Mouse (Mus musculus) midbrain, embryonic 10.5 days (tissue): ENCODE data around the gene Akp3. TPM values are rescaled to one million over a fixed set of nuclear protein-coding genes. Genes with fewer than 3 reads are reported as not detected.

ENCODE experiments used
- DNase-seq: peaks from one replicate; pipeline ENCODE4 v3.0.0-alpha.2; 2017; ENCODE audit warnings: low spot score
- H3K27ac ChIP-seq: fragments of 300-500 bp; sonication (generic); replicated peaks from 2 replicates; pipeline ENCODE4 v1.5.1; 2016; ENCODE audit warnings: mild to moderate bottlenecking
- H3K27me3 ChIP-seq: fragments of 300-500 bp; sonication (generic); 2 replicates; pipeline ENCODE4 v1.6.1; 2016; ENCODE audit warnings: low read depth, mild to moderate bottlenecking; ENCODE audit not compliant: poor library complexity, severe bottlenecking
- H3K36me3 ChIP-seq: fragments of 300-500 bp; sonication (generic); 2 replicates; pipeline ENCODE4 v1.6.1; 2016; ENCODE audit warnings: mild to moderate bottlenecking, moderate library complexity
- H3K4me1 ChIP-seq: fragments of 300-500 bp; sonication (generic); 2 replicates; pipeline ENCODE4 v1.6.1; 2016
- H3K4me3 ChIP-seq: fragments of 300-500 bp; sonication (generic); 2 replicates; pipeline ENCODE4 v1.5.1; 2016; ENCODE audit warnings: mild to moderate bottlenecking, moderate library complexity
- H3K9me3 ChIP-seq: fragments of 300-500 bp; sonication (generic); replicated peaks from 2 replicates; pipeline ENCODE4 v1.6.1; 2016; ENCODE audit warnings: mild to moderate bottlenecking
- WGBS: fragments of 180-500 bp; shearing (Covaris S2); methylation state at CpG from one replicate; pipeline ENCODE4 v1.1.7; 2016; 5-methylcytosine and 5-hydroxymethylcytosine counted together
- polyA plus RNA-seq: library from polyadenylated mRNA; unstranded; fragments of >200 nt; fragmentation: Nextera tagmentation; extraction: Ambion mirVana; gene quantifications from 2 replicates; pipeline ENCODE4 v1.2.1, GENCODE M21; 2016

Gene Akp3
- polyA plus RNA-seq, 1 experiment from 2014 or later: not detected

GRCm38 (mm10) chr1:87114784-87115183, 10.0 kb upstream of the Akp3 start:
- Histone ChIP-seq H3K4me3 (no peak overlapping the region), H3K9me3 (no peaks in the 10 kb centered on the region), H3K36me3 (no peaks in the 10 kb centered on the region), H3K27me3 (no peaks in the 10 kb centered on the region), H3K4me1 (no peaks in the 10 kb centered on the region), H3K27ac (no peak overlapping the region)
- WGBS: 74% methylated on average over 1 of the region's 1 CpGs
- no peak for DNase-seq

DNA sequence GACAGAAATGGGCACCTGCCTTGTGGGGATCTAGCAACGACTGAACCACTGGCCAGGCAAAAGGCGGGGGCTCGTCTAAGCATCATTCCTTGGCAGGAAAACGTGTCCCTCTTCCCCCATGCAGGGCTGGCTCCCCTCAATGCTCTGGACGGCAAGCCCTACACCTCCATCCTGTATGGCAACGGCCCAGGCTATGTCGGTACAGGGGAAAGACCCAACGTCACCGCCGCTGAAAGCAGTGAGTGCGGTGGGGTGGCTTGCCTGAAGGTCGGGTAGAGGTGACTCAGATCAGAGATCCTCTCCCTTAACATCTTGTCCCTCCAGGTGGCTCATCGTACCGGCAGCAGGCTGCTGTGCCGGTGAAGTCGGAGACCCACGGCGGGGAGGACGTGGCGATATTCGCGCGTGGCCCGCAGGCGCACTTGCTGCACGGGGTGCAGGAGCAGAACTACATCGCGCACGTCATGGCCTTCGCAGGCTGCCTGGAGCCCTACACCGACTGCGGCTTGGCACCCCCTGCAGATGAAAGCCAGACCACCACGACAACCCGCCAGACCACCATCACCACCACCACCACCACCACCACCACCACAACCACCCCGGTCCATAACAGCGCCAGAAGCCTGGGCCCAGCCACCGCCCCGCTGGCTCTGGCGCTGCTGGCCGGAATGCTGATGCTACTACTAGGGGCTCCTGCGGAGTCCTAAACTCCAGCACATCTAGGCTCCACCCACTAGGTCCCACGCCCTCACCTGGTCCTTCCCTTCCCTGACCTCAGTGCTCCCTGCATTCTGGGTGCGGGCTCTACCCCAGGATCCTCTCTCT, 2.6 kb downstream of the Akp3 start:
- no peak for DNase-seq
- Histone ChIP-seq H3K9me3 (no peaks in the 10 kb centered on the region), H3K36me3 (no peaks in the 10 kb centered on the region), H3K27me3 (peaks cover 45% of the 10 kb centered on the region), H3K4me1 (peaks cover 20% of the 10 kb centered on the region), H3K27ac (no peak overlapping the region), H3K4me3 (peak overlapping the region; percentile 43)
- 7% methylated on average over 43 of the region's 43 CpGs for WGBS

DNA sequence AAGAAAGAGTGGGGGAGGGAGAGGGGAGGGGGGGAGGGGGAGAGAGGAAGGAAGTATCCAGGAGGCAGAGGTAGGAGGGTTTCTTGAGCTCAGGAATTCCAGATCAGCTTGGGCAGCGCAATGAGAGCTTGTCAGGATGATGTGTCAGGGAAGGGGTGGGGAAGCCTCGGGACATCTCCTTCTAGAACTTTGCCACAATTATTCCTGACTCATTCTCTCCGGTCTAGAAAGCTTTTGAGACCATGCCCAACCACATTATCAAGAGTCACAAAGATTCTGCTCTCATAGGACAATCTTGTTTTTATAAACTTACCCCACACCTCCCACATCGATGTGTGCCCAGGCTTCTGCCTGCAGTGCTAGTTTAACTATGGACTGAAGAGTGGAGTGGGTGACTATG, 7.0 kb downstream of the Akp3 start:
- Histone ChIP-seq H3K27me3 (peaks cover 27% of the 10 kb centered on the region), H3K9me3 (no peaks in the 10 kb centered on the region), H3K4me1 (peaks cover 18% of the 10 kb centered on the region), H3K36me3 (no peaks in the 10 kb centered on the region), H3K27ac (no peak overlapping the region), H3K4me3 (no peak overlapping the region)
- 87% methylated on average over 4 of the region's 4 CpGs for WGBS
- no peak for DNase-seq

DNA sequence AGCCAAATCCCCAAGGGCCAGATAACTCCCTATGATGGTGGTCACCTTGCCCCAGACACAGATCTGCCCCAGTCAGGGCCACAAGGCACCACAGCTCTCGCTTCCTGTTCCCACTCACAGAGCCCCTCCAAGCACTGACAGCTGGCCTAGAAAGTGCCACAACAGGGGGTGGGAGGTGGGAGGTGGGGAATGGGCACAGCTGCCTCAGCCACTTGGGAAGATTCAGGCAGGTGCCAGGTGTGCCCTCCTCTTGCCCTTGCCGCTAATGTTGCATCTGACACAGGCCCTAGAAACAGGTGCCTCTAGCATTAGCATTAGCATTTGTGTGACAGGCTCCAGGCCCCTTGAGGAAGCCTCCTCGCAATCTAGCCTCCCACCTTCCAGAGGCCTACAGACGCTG, 16.8 kb downstream of the Akp3 start:
- H3K27ac ChIP-seq: no peak overlapping the region
- H3K4me3 ChIP-seq: no peak overlapping the region
- H3K4me1 ChIP-seq: peaks cover 7% of the 10 kb centered on the region; the same call in 1 of the 2 replicates
- no peaks in the 10 kb centered on the region for H3K27me3 ChIP-seq
- H3K36me3 ChIP-seq: no peaks in the 10 kb centered on the region
- no peaks in the 10 kb centered on the region for H3K9me3 ChIP-seq
- DNase-seq: no peak
- 88% methylated on average over 4 of the region's 4 CpGs for WGBS

DNA sequence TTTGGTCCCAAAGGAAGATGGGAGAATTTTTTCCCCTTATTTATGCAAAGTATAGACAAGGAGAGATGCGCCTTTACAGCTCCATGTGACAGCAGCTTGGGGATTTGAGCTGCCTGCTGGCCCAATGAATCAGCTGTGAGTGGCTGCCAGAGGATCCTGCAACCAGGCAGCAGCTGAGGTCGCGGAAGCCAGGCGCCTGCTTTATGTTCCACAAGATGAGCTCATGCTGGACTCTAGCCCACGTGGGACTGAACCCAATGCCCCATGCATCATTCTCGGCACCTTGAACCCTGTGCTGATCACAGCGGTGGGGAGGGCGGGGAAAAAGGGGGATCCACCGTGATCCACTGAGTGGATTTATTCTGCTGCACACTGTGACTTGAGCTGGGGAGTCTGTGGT, 17.7 kb downstream of the Akp3 start:
- DNase-seq: no peak
- 86% methylated on average over 9 of the region's 9 CpGs for WGBS
- H3K27ac ChIP-seq: no peak overlapping the region

GRCm38 (mm10) chr1:87143141-87143540, 18.4 kb downstream of the Akp3 start:
- peaks cover 9% of the 10 kb centered on the region; the same call in 1 of the 2 replicates for H3K27me3 ChIP-seq
- peaks cover 7% of the 10 kb centered on the region; the same call in 1 of the 2 replicates for H3K4me1 ChIP-seq
- no peaks in the 10 kb centered on the region for H3K9me3 ChIP-seq
- no peak overlapping the region for H3K4me3 ChIP-seq
- no peak overlapping the region for H3K27ac ChIP-seq
- 84% methylated on average over 10 of the region's 10 CpGs for WGBS
- DNase-seq: no peak
- no peaks in the 10 kb centered on the region for H3K36me3 ChIP-seq

More for the DNA sequence above, 17.7 kb downstream of the Akp3 start:
- Histone ChIP-seq H3K27me3 (peaks cover 3% of the 10 kb centered on the region; the same call in 1 of the 2 replicates), H3K4me3 (no peak overlapping the region), H3K9me3 (no peaks in the 10 kb centered on the region), H3K4me1 (peaks cover 7% of the 10 kb centered on the region; the same call in 1 of the 2 replicates), H3K36me3 (no peaks in the 10 kb centered on the region)

DNA sequence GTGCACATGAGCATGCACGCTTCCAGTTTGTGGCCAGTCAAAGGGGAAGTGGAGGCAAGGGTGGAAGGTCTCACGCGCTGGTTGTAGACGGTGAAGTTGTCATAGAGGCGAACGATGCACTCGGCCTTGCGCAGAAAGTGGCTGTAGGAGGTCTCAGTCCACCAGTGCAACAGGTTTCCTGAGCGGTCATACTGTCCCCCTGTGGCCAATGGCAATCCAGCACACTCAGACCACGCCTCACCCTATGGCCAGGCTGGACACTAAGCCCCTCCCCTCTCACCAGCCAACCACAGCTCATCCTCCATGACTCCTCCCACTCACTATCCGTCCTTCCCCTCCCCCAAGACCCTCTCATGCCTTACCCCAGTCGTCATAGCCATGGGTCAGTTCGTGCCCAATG, 24.6 kb downstream of the Akp3 start:
- DNase-seq: peak; percentile 35
- Histone ChIP-seq H3K9me3 (no peaks in the 10 kb centered on the region), H3K4me1 (peaks cover 30% of the 10 kb centered on the region), H3K4me3 (peak overlapping the region; percentile 32), H3K36me3 (no peaks in the 10 kb centered on the region), H3K27ac (no peak overlapping the region), H3K27me3 (peaks cover 72% of the 10 kb centered on the region)
- 26% methylated on average over 13 of the region's 13 CpGs for WGBS

DNA sequence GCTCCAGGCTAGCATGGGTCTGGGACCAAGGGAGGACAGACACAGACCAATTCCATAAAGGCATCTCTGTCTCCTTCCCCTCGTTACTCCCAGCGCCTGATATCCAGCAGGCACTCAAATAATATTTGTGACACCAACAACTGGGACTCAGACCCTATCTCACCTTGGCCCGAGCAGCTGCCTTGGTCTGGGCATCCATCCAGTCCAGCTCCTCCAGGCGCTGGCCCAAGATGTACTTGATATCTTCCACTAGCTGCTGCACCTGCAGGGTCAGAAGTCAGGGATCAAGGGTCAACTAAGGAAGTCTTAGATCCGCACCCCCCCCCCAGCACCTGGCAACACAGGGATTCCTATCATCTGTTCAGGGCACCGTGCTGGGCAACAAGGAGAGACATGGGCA, 26.5 kb downstream of the Akp3 start:
- no peaks in the 10 kb centered on the region for H3K9me3 ChIP-seq
- 88% methylated on average over 6 of the region's 6 CpGs for WGBS
- H3K4me3 ChIP-seq: no peak overlapping the region
- H3K4me1 ChIP-seq: peaks cover 49% of the 10 kb centered on the region
- H3K27ac ChIP-seq: no peak overlapping the region
- H3K27me3 ChIP-seq: peaks cover 91% of the 10 kb centered on the region
- DNase-seq: no peak
- no peaks in the 10 kb centered on the region for H3K36me3 ChIP-seq

DNA sequence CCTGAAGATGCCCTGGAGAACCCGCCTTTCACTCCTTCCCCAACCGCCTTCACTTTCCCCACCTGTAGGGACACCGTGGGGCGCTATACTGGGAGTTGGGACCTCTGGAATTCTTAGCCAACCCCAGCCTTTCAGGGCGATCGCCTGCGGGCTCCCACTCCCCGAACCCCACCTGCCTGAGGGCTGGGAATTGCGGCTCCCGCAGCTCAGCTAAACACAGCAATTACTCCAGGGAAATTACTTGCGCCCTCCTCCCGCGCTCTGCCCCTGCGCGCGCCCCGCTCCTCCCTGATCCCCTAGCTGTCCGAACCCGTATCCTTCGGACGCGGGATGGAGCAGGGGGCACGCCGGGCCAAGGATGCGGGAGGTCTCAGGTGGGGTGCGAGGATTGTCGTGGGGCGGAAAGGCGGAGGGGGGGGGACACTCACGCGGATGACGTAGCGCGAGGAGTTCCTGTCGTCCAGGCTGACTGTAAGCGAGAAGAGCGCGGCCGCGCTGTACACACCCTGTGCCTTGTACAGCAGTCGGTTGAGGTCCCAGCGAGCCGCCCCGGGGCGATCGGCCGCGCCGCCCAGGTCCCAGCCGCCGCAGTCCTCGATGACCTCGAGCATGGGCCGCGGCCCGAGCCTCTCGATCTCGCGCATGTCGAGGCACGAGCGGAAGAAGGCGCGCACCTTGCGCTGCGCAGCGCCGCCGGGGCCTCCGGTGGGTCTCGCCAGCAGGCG, 29.2 kb downstream of the Akp3 start:
- no peaks in the 10 kb centered on the region for H3K9me3 ChIP-seq
- peak overlapping the region; percentile 59 for H3K4me3 ChIP-seq
- WGBS: 1% methylated on average over 72 of the region's 72 CpGs
- H3K36me3 ChIP-seq: no peaks in the 10 kb centered on the region
- peaks cover 45% of the 10 kb centered on the region for H3K4me1 ChIP-seq
- H3K27me3 ChIP-seq: peaks cover 100% of the 10 kb centered on the region
- no peak overlapping the region for H3K27ac ChIP-seq
- peak; percentile 35 for DNase-seq

DNA sequence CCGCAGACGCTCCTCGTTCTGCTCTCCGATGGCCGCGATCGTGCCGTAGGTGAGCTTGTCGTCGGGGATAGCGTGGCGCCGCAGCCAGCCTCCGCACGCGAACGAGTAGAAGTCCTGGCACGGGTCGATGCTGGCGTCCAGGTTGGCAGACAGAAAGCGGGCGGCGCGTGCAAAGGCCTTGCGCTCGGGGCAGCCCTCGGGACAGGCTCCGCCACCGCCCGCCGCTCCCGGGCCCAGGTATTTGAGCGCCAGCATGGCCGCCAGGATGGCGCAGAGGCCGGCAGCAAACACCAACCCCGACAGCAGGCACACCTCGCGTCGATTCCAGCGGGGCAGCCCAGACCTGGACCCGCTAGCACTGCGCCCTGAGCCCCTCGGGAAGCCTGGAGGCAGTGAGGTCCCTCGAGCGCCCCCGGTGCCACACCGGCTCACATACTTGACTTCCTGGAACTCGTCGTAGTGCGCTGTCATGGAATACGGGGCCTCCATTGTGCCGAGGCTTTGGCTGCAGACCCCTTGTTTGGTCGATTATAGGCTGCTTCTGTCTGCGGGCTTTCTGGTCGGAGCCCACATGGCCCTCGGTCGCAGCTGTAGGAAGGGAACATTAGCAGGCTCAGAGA, 29.8 kb downstream of the Akp3 start:
- DNase-seq: peak; percentile 42
- no peaks in the 10 kb centered on the region for H3K36me3 ChIP-seq
- peaks cover 38% of the 10 kb centered on the region for H3K4me1 ChIP-seq
- peaks cover 100% of the 10 kb centered on the region for H3K27me3 ChIP-seq
- H3K4me3 ChIP-seq: peak overlapping the region; percentile 59
- no peaks in the 10 kb centered on the region for H3K9me3 ChIP-seq
- WGBS: 2% methylated on average over 58 of the region's 58 CpGs
- H3K27ac ChIP-seq: no peak overlapping the region

GRCm38 (mm10) chr1:87155531-87156198, 30.9 kb downstream of the Akp3 start:
- Histone ChIP-seq H3K36me3 (no peaks in the 10 kb centered on the region), H3K4me1 (peaks cover 34% of the 10 kb centered on the region), H3K27ac (peak overlapping the region; percentile 71), H3K4me3 (peak overlapping the region; percentile 59), H3K27me3 (peaks cover 100% of the 10 kb centered on the region), H3K9me3 (no peaks in the 10 kb centered on the region)
- under 1% methylated on average over 48 of the region's 56 CpGs for WGBS
- peak; percentile 68 for DNase-seq

- 0% methylated on average over 12 of the region's 12 CpGs for WGBS
- peaks cover 34% of the 10 kb centered on the region for H3K4me1 ChIP-seq
- peak within 1 kb of the TSS; percentile 71 for H3K27ac ChIP-seq
- DNase-seq: peak; percentile 41
- peak within 1 kb of the TSS; percentile 59 for H3K4me3 ChIP-seq
- H3K36me3 ChIP-seq: no peaks in the 10 kb centered on the region
- H3K27me3 ChIP-seq: peaks cover 98% of the 10 kb centered on the region
- H3K9me3 ChIP-seq: no peaks in the 10 kb centered on the region
Observed at GRCm38 (mm10) chr1:87156199-87156587, 31.4 kb downstream of the Akp3 start, which contains the start of gene Ecel1. TSS of gene Ecel1 (minus strand) at chr1:87156521.
